In the genomic region with DNA sequence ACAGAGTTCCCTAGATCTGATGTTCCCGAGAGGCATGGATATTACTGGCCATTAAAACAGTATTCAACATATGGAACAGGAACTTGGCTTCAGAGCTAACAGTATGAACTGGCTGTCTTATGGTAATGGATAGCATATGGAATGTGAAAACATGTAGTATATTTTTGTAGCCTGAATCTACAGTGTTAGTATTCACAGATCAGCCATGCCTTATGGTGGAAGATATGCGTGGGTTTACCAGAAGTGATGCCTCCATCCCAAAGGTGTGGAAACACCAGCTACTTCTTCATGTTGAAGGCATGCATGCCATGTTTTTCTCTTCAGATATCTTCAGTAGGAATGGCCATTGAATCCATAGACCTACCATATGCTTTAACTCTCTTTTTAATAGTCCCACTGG, we compare ENCODE assay signal across 17 mouse cellular contexts.
"Had no signal": no experiment of that assay in that cellular context is flagged by ENCODE, and none has a peak within 500 bp of the region (broad histone marks: within the 10 kb centered on the region; RNA-seq: fewer than 3 reads in every experiment).

No protein-coding gene starts in this region.

- H3K27ac ChIP-seq: lung, embryonic 15.5 days; macrophage; midbrain, embryonic 13.5 days; midbrain, embryonic 15.5 days; neural tube, embryonic 12.5 days had no signal

- H3K9me3 ChIP-seq: lung, embryonic 15.5 days; midbrain, embryonic 13.5 days; midbrain, embryonic 15.5 days; neural tube, embryonic 12.5 days had no signal

- H3K36me3 ChIP-seq: lung, embryonic 15.5 days; midbrain, embryonic 13.5 days; midbrain, embryonic 15.5 days; neural tube, embryonic 12.5 days had no signal

- H3K4me1 ChIP-seq: lung, embryonic 15.5 days; megakaryocyte, embryonic 14.5 days; midbrain, embryonic 13.5 days; midbrain, embryonic 15.5 days; neural tube, embryonic 12.5 days had no signal

- ATAC-seq: liver, postnatal 0 days; lung, postnatal 0 days; midbrain, embryonic 13.5 days; midbrain, embryonic 15.5 days had no signal

- H3K27me3 ChIP-seq: lung, embryonic 15.5 days; megakaryocyte, embryonic 14.5 days; midbrain, embryonic 13.5 days; midbrain, embryonic 15.5 days; neural tube, embryonic 12.5 days had no signal

- DNase-seq: liver, postnatal 0 days; lung, adult 2 months; lung, postnatal 14 days; lung, postnatal 36 days; right cerebral cortex, postnatal 14 days; spleen, adult 18-20 months; thymus, adult 2 months; thymus, postnatal 25 days; thymus, postnatal 4 days had no signal

- H3K9ac ChIP-seq: liver, postnatal 0 days; lung, embryonic 15.5 days; midbrain, embryonic 13.5 days; midbrain, embryonic 15.5 days; neural tube, embryonic 12.5 days had no signal

- H3K4me2 ChIP-seq: lung, embryonic 15.5 days; midbrain, embryonic 11.5 days; midbrain, embryonic 13.5 days; midbrain, embryonic 15.5 days; neural tube, embryonic 12.5 days had no signal

- H3K4me3 ChIP-seq: lung, embryonic 15.5 days; megakaryocyte, embryonic 14.5 days; midbrain, embryonic 13.5 days; midbrain, embryonic 15.5 days; neural tube, embryonic 12.5 days had no signal
